Mouse (Mus musculus): Measurements from ENCODE around the gene Fahd1. TPM values are rescaled to one million over a fixed set of nuclear protein-coding genes. Genes with fewer than 3 reads are reported as not detected.

Fahd1 gene
- polyA plus RNA-seq, 1 experiment from 2014 or later, result 52.1 TPM

GRCm38 (mm10) chr17:24886134-24886931 lies 36.2 kb upstream of the Fahd1 start, which contains the start of the genes Nubp2 and Spsb3:
Nubp2 (minus strand) TSS chr17:24886349.
Spsb3 (plus strand) TSS chr17:24886643.
- WGBS, result under 1% methylated on average over 68 of the region's 69 CpGs
- Histone ChIP-seq H3K4me3 (ENCODE audit: low read length) (peak within 1 kb of the TSS; percentile 84), H3K9ac (replicated peaks; ENCODE audit: low read length) (peak within 1 kb of the TSS; percentile 89), H3K4me1 (ENCODE audit: insufficient read depth, low read length) (peaks cover 17% of the 10 kb centered on the region), H3K27me3 (ENCODE audit: insufficient read depth, low read length) (no peaks in the 10 kb centered on the region), H3K36me3 (ENCODE audit: insufficient read depth, low read length) (peaks cover 15% of the 10 kb centered on the region), H3K4me2 (replicated peaks; ENCODE audit: low read depth, low read length) (peak within 1 kb of the TSS; percentile 84), H3K27ac (ENCODE audit: low read length) (peak within 1 kb of the TSS; percentile 76; the same call in 1 of the 2 replicates), H3K9me3 (ENCODE audit: low read length) (no peaks in the 10 kb centered on the region)
- ATAC-seq (ENCODE audit: low FRiP score, low TSS enrichment), result peak; percentile 97

- H3K9me3 ChIP-seq (ENCODE audit: low read length), result no peaks in the 10 kb centered on the region
- H3K27ac ChIP-seq (ENCODE audit: low read length), result no peak overlapping the region
- peak overlapping the region; percentile 64 for H3K4me2 ChIP-seq (replicated peaks; ENCODE audit: low read depth, low read length)
- peak overlapping the region; percentile 84 for H3K4me3 ChIP-seq (ENCODE audit: low read length)
- peaks cover 8% of the 10 kb centered on the region; the same call in 1 of the 2 replicates for H3K36me3 ChIP-seq (ENCODE audit: insufficient read depth, low read length)
- no peak for ATAC-seq (ENCODE audit: low FRiP score, low TSS enrichment)
- H3K9ac ChIP-seq (replicated peaks; ENCODE audit: low read length), result peak overlapping the region; percentile 71
- WGBS, result 25% methylated on average over 22 of the region's 22 CpGs
- H3K4me1 ChIP-seq (ENCODE audit: insufficient read depth, low read length), result peaks cover 17% of the 10 kb centered on the region
- H3K27me3 ChIP-seq (ENCODE audit: insufficient read depth, low read length), result no peaks in the 10 kb centered on the region
Observed at GRCm38 (mm10) chr17:24885356-24886133, 35.4 kb upstream of the Fahd1 start.

- H3K4me3 ChIP-seq (ENCODE audit: low read length), result no peak overlapping the region
- WGBS, result 86% methylated on average over 6 of the region's 6 CpGs
Observed at GRCm38 (mm10) chr17:24884391-24884790, 34.2 kb upstream of the Fahd1 start.

GRCm38 (mm10) chr17:24881738-24882440 lies 31.7 kb upstream of the Fahd1 start:
- no peak overlapping the region for H3K27ac ChIP-seq (ENCODE audit: low read length)
- no peak overlapping the region for H3K4me2 ChIP-seq (replicated peaks; ENCODE audit: low read depth, low read length)
- H3K9me3 ChIP-seq (ENCODE audit: low read length), result no peaks in the 10 kb centered on the region
- H3K4me3 ChIP-seq (ENCODE audit: low read length), result no peak overlapping the region
- H3K27me3 ChIP-seq (ENCODE audit: insufficient read depth, low read length), result no peaks in the 10 kb centered on the region
- H3K9ac ChIP-seq (replicated peaks; ENCODE audit: low read length), result no peak overlapping the region
- 0 out of 2 replicates have a peak, but pooled peaks cover 3% of the 10 kb centered on the region for H3K36me3 ChIP-seq (ENCODE audit: insufficient read depth, low read length)
- WGBS, result 44% methylated on average over 7 of the region's 7 CpGs
- peaks cover 6% of the 10 kb centered on the region for H3K4me1 ChIP-seq (ENCODE audit: insufficient read depth, low read length)
- no peak for ATAC-seq (ENCODE audit: low FRiP score, low TSS enrichment)

More at GRCm38 (mm10) chr17:24884391-24884790, 34.2 kb upstream of the Fahd1 start:
- Histone ChIP-seq H3K27ac (ENCODE audit: low read length) (no peak overlapping the region), H3K9ac (replicated peaks; ENCODE audit: low read length) (no peak overlapping the region), H3K9me3 (ENCODE audit: low read length) (no peaks in the 10 kb centered on the region), H3K36me3 (ENCODE audit: insufficient read depth, low read length) (0 out of 2 replicates have a peak, but pooled peaks cover 3% of the 10 kb centered on the region), H3K27me3 (ENCODE audit: insufficient read depth, low read length) (no peaks in the 10 kb centered on the region), H3K4me1 (ENCODE audit: insufficient read depth, low read length) (peaks cover 17% of the 10 kb centered on the region), H3K4me2 (replicated peaks; ENCODE audit: low read depth, low read length) (no peak overlapping the region)
- no peak for ATAC-seq (ENCODE audit: low FRiP score, low TSS enrichment)

GRCm38 (mm10) chr17:24878531-24878930 lies 28.4 kb upstream of the Fahd1 start:
- Histone ChIP-seq H3K4me3 (ENCODE audit: low read length) (no peak overlapping the region), H3K9ac (replicated peaks; ENCODE audit: low read length) (peak overlapping the region; percentile 43; the same call in 1 of the 2 replicates), H3K4me2 (replicated peaks; ENCODE audit: low read depth, low read length) (no peak overlapping the region), H3K27me3 (ENCODE audit: insufficient read depth, low read length) (no peaks in the 10 kb centered on the region), H3K27ac (ENCODE audit: low read length) (no peak overlapping the region), H3K36me3 (ENCODE audit: insufficient read depth, low read length) (0 out of 2 replicates have a peak, but pooled peaks cover 3% of the 10 kb centered on the region), H3K4me1 (ENCODE audit: insufficient read depth, low read length) (no peaks in the 10 kb centered on the region), H3K9me3 (ENCODE audit: low read length) (no peaks in the 10 kb centered on the region)
- no peak for ATAC-seq (ENCODE audit: low FRiP score, low TSS enrichment)
- WGBS, result 70% methylated on average over 8 of the region's 8 CpGs

GRCm38 (mm10) chr17:24878117-24878397 lies 27.9 kb upstream of the Fahd1 start:
- Histone ChIP-seq H3K9ac (replicated peaks; ENCODE audit: low read length) (peak overlapping the region; percentile 43; the same call in 1 of the 2 replicates), H3K36me3 (ENCODE audit: insufficient read depth, low read length) (0 out of 2 replicates have a peak, but pooled peaks cover 3% of the 10 kb centered on the region), H3K4me3 (ENCODE audit: low read length) (no peak overlapping the region), H3K27ac (ENCODE audit: low read length) (peak overlapping the region; percentile 54), H3K9me3 (ENCODE audit: low read length) (no peaks in the 10 kb centered on the region), H3K4me1 (ENCODE audit: insufficient read depth, low read length) (no peaks in the 10 kb centered on the region), H3K27me3 (ENCODE audit: insufficient read depth, low read length) (no peaks in the 10 kb centered on the region), H3K4me2 (replicated peaks; ENCODE audit: low read depth, low read length) (no peak overlapping the region)
- no peak for ATAC-seq (ENCODE audit: low FRiP score, low TSS enrichment)
- WGBS, result 26% methylated on average over 5 of the region's 5 CpGs

GRCm38 (mm10) chr17:24877336-24878116 lies 27.4 kb upstream of the Fahd1 start:
- H3K9me3 ChIP-seq (ENCODE audit: low read length), result no peaks in the 10 kb centered on the region
- no peak overlapping the region for H3K4me2 ChIP-seq (replicated peaks; ENCODE audit: low read depth, low read length)
- H3K27ac ChIP-seq (ENCODE audit: low read length), result peak overlapping the region; percentile 54

GRCm38 (mm10) chr17:24874989-24875388 lies 24.8 kb upstream of the Fahd1 start:
- no peaks in the 10 kb centered on the region for H3K27me3 ChIP-seq (ENCODE audit: insufficient read depth, low read length)
- no peaks in the 10 kb centered on the region for H3K9me3 ChIP-seq (ENCODE audit: low read length)
- H3K4me1 ChIP-seq (ENCODE audit: insufficient read depth, low read length), result no peaks in the 10 kb centered on the region
- H3K4me2 ChIP-seq (replicated peaks; ENCODE audit: low read depth, low read length), result no peak overlapping the region
- no peak for ATAC-seq (ENCODE audit: low FRiP score, low TSS enrichment)
- H3K27ac ChIP-seq (ENCODE audit: low read length), result no peak overlapping the region
- H3K9ac ChIP-seq (replicated peaks; ENCODE audit: low read length), result no peak overlapping the region
- WGBS, result 78% methylated on average over 8 of the region's 8 CpGs
- H3K36me3 ChIP-seq (ENCODE audit: insufficient read depth, low read length), result no peaks in the 10 kb centered on the region
- H3K4me3 ChIP-seq (ENCODE audit: low read length), result no peak overlapping the region

More at GRCm38 (mm10) chr17:24877336-24878116, 27.4 kb upstream of the Fahd1 start:
- H3K36me3 ChIP-seq (ENCODE audit: insufficient read depth, low read length), result no peaks in the 10 kb centered on the region
- 56% methylated on average over 10 of the region's 10 CpGs for WGBS
- no peak overlapping the region for H3K4me3 ChIP-seq (ENCODE audit: low read length)
- ATAC-seq (ENCODE audit: low FRiP score, low TSS enrichment), result peak; percentile 52; the same call in 1 of the 2 replicates
- no peaks in the 10 kb centered on the region for H3K4me1 ChIP-seq (ENCODE audit: insufficient read depth, low read length)
- H3K9ac ChIP-seq (replicated peaks; ENCODE audit: low read length), result peak overlapping the region; percentile 43; the same call in 1 of the 2 replicates
- no peaks in the 10 kb centered on the region for H3K27me3 ChIP-seq (ENCODE audit: insufficient read depth, low read length)

GRCm38 (mm10) chr17:24874405-24874745 lies 24.2 kb upstream of the Fahd1 start:
- no peaks in the 10 kb centered on the region for H3K9me3 ChIP-seq (ENCODE audit: low read length)
- no peaks in the 10 kb centered on the region for H3K27me3 ChIP-seq (ENCODE audit: insufficient read depth, low read length)
- 52% methylated on average over 1 of the region's 1 CpGs for WGBS
- H3K4me1 ChIP-seq (ENCODE audit: insufficient read depth, low read length), result no peaks in the 10 kb centered on the region
- H3K4me2 ChIP-seq (replicated peaks; ENCODE audit: low read depth, low read length), result no peak overlapping the region
- no peak for ATAC-seq (ENCODE audit: low FRiP score, low TSS enrichment)
- H3K36me3 ChIP-seq (ENCODE audit: insufficient read depth, low read length), result no peaks in the 10 kb centered on the region
- H3K4me3 ChIP-seq (ENCODE audit: low read length), result no peak overlapping the region
- H3K27ac ChIP-seq (ENCODE audit: low read length), result no peak overlapping the region
- H3K9ac ChIP-seq (replicated peaks; ENCODE audit: low read length), result no peak overlapping the region

Data from kidney, embryonic 16.5 days (tissue).